Mouse (Mus musculus) c-Kit-positive CD71-positive TER-119-negative erythroid progenitor cells, embryonic 14.5 days (primary cell): Measurements from ENCODE around the gene Lrcol1.

Experiments used
- DNase-seq: peaks from one replicate; pipeline ENCODE4 v3.0.0-alpha.2; 2013; ENCODE audit warnings: low read depth

Gene Lrcol1

DNA sequence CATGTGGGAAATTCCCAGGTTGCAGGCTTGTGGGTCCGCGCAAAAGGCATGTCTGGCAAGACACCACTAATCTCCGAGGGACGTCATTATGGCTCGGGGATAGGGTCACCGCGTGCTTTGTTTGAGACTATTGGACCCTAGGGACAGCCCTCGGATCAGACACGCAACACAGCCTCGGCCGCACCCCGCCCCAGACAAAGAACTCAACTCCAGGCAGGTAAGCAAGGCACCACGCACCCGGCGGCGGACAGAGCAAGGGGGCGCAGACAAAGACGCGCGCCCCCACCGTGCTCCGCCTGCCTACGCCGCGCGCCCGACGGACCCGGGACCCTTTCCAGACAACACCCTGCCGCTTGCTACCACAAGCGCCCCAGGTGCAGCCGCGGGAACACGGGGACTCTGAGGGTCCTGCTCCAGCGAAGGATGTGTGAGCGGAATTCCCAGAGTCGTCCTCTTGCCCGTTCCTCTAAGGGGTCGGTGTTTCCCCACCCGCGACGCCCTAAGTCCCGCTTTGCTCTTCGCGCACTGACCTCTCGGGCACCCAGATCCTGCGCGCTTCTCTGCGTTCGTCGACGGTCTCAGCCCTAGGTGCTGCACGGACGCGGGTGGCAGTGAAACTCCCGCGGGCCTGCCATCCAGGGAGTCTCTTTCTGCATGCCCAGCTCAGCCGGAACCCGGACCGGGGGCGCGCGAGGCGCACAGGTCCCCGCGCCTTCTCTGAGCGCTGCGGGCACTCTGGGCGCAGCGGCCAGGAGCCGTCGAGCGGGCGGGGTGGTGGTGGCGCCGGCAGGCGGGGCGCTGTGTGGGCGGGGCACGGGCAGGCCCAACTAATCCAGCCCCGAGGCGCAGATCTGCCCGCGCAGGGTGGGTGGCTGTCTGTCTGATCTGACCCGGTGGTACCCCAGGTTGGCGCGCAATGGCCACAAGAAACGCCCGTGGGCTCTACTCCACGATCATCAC, 42.1 kb downstream of the Lrcol1 start:
- DNase-seq, result peak; percentile 24

DNA sequence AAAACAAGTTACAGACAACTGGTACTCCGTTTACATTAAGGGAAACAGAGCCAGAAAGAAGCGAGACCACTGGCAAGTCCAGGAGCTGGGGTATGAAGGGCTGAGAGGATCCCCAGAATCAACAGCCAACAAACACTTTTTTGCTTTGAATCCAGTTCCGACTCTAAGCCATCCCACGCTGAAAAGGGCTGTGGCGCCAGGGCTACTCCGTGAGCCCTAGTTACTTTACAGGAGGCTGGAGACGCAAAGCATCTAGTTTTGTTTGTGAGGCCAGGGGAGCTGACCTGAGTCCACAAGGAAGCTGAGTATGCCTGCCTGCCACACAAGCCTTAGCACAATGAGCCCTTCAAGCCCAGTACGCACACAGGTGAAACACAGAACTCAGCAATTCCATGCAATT, 42.8 kb downstream of the Lrcol1 start:
- DNase-seq, result no peak

DNA sequence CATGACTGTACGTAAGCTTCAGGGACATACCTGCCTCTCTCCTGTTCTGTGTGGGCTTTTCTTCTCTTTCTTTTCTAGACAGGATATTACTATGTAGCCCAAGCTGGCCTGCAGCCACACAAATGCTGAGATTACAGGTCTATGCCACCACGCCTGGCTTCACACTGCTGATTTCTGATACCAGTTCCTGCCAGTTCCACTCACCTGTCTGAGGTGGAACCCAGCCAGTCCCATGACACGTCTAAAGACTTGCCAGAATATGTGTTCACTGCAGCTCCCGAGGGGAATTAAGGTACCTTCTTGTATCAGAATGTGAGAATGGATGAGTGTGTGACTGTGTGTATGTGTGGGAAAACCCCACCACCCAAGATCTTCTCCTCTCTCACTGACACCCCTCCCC, 46.1 kb downstream of the Lrcol1 start:
- no peak for DNase-seq

GRCm38 (mm10) chr5:110392727-110393126, 48.2 kb downstream of the Lrcol1 start:
- no peak for DNase-seq

DNA sequence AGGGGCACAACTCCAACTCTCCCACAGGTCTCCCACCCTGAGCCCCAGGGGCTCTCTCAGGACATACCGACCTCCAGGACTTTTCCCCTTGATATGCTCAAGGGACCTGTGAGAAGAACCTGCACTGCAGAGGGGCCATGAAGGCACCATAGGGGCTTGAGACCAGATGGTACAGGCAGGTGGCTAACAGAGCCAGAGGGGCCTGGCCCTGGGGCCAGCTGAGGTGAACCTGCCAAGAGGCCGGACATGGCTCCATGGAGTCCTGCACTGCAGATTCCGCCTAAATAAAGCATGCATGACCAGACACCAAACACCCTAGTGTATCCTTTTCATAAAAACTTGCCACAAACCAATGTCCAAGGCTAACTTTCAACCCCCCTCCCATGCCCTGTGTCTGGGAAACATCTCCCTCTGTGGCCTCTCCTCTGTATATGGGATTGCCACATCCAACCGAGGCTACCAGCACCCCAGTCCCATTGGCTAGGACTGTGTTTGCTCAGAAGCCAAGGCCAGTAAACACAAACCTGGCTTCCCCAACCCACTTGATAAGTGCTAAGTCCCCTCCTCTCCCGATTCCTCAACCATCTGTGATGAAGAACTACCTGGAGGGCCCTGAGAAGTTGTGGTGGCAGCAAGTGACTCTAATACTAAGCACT, 50.6 kb downstream of the Lrcol1 start:
- no peak for DNase-seq

GRCm38 (mm10) chr5:110401101-110401500, 56.6 kb downstream of the Lrcol1 start:
- no peak for DNase-seq

DNA sequence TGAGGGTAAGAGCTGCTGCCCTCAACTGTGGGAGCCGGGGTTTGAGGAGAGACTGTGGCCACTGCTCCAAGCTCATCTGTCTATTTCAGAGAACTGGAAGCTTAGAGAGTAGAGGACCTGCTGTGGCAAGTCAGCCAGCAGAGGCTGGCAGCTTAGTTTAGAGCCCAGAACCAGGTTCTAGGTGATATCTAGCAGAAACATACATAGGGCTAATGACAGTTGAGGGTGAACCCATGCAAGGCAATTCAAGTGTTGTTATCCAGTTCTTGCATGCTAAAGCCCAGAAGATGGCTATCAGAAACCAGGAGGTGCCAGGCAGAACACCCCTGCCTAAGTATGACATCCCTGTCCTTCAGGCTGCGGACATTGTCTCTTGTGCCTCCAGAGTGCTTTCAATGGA, 58.0 kb downstream of the Lrcol1 start:
- DNase-seq, result no peak

- DNase-seq, result no peak
Measured at GRCm38 (mm10) chr5:110403931-110404330, 59.4 kb downstream of the Lrcol1 start.
